Mouse (Mus musculus) adrenal gland, adult 18-20 months (tissue): Measurements from ENCODE around the gene Zfr. TPM values are rescaled to one million over a fixed set of nuclear protein-coding genes. Genes with fewer than 3 reads are reported as not detected.
"Not testable (repeated sequence)": the region's sequence is repeated elsewhere in the genome, so short reads cannot be mapped to it uniquely, and the experiment has no call there.

Source experiments
- DNase-seq, 2 experiments: peaks; one replicate each; pipeline ENCODE4 v3.0.0; 2021 to 2022; ENCODE audit warnings: low spot score in 2 of 2
- total RNA-seq, 2 experiments: library from RNA; stranded (reverse); gene quantifications; 1 replicate in 1 of 2; 2 replicates in 1 of 2; pipeline ENCODE4 v1.2.3; 2021

The Zfr gene
- total RNA-seq, 2 experiments from 2014 or later: 178 to 179 TPM

- DNase-seq: no peak
These were observed 93.9 kb downstream of the Zfr start for GRCm38 (mm10) chr15:12211577-12211976.

GRCm38 (mm10) chr15:12212266-12212665 lies 94.6 kb downstream of the Zfr start:
- DNase-seq: no peak

GRCm38 (mm10) chr15:12214531-12215414 lies 97.1 kb downstream of the Zfr start:
- no peak for DNase-seq

- DNase-seq: no peak
These were observed 97.7 kb downstream of the Zfr start for GRCm38 (mm10) chr15:12215415-12215718.

GRCm38 (mm10) chr15:12216119-12216518 lies 98.5 kb downstream of the Zfr start:
- DNase-seq: no peak

GRCm38 (mm10) chr15:12216798-12217197 lies 99.2 kb downstream of the Zfr start:
- no peak for DNase-seq

- not testable (repeated sequence) for DNase-seq
These were observed 99.7 kb downstream of the Zfr start for GRCm38 (mm10) chr15:12217332-12217731.

- no peak for DNase-seq
These were observed 100.2 kb downstream of the Zfr start for GRCm38 (mm10) chr15:12217849-12218248.

- no peak for DNase-seq
These were observed 101.2 kb downstream of the Zfr start for GRCm38 (mm10) chr15:12218583-12219382.

GRCm38 (mm10) chr15:12221131-12221530 lies 103.5 kb downstream of the Zfr start:
- DNase-seq: no peak

GRCm38 (mm10) chr15:12222564-12223302 lies 105.1 kb downstream of the Zfr start:
- no peak for DNase-seq

- DNase-seq: no peak
These were observed 105.8 kb downstream of the Zfr start for GRCm38 (mm10) chr15:12223393-12223792.

GRCm38 (mm10) chr15:12224239-12224638 lies 106.6 kb downstream of the Zfr start:
- DNase-seq: no peak

GRCm38 (mm10) chr15:12225062-12225461 lies 107.4 kb downstream of the Zfr start:
- no peak for DNase-seq

GRCm38 (mm10) chr15:12226908-12227307 lies 109.3 kb downstream of the Zfr start:
- DNase-seq: no peak

GRCm38 (mm10) chr15:12227355-12227754 lies 109.7 kb downstream of the Zfr start:
- no peak for DNase-seq

- no peak for DNase-seq
These were observed 112.1 kb downstream of the Zfr start for GRCm38 (mm10) chr15:12229603-12230242.

- no peak for DNase-seq
These were observed 112.8 kb downstream of the Zfr start for GRCm38 (mm10) chr15:12230243-12230935.

GRCm38 (mm10) chr15:12231462-12231861 lies 113.8 kb downstream of the Zfr start:
- DNase-seq: no peak

GRCm38 (mm10) chr15:12232429-12232828 lies 114.8 kb downstream of the Zfr start:
- DNase-seq: no peak
